Mouse (Mus musculus) heart, embryonic 13.5 days (tissue): ENCODE data around the gene Nwd2. TPM values are rescaled to one million over a fixed set of nuclear protein-coding genes. Genes with fewer than 3 reads are reported as not detected.

Experiments
- ATAC-seq: fragments of 200-750 bp; cut with Nextera tagmentation; 2 replicates; pipeline ENCODE4 v1.8.0; 2017; ENCODE audit warnings: moderate TSS enrichment; ENCODE audit not compliant: insufficient number of reproducible peaks, low FRiP score, low TSS enrichment; ENCODE audit errors: extremely low read depth
- H3K27ac ChIP-seq: fragments of 300-500 bp; sonication (generic); replicated peaks from 2 replicates; pipeline ENCODE4 v1.5.1; 2015; ENCODE audit warnings: moderate library complexity, mild to moderate bottlenecking, inconsistent platforms
- H3K27me3 ChIP-seq: fragments of 300-500 bp; sonication (generic); replicated peaks from 2 replicates; pipeline ENCODE4 v1.6.1; 2015; ENCODE audit warnings: mild to moderate bottlenecking, inconsistent platforms
- H3K36me3 ChIP-seq: fragments of 300-500 bp; sonication (generic); 2 replicates; pipeline ENCODE4 v1.6.1; 2015; ENCODE audit warnings: mild to moderate bottlenecking, inconsistent platforms
- H3K4me1 ChIP-seq: fragments of 300-500 bp; sonication (generic); 2 replicates; pipeline ENCODE4 v1.6.1; 2015; ENCODE audit warnings: inconsistent platforms
- H3K4me2 ChIP-seq: fragments of 300-500 bp; sonication (generic); 2 replicates; pipeline ENCODE4 v1.6.1; 2015; ENCODE audit warnings: inconsistent platforms, mild to moderate bottlenecking, moderate library complexity
- H3K4me3 ChIP-seq: fragments of 300-500 bp; sonication (generic); 2 replicates; pipeline ENCODE4 v1.5.1; 2015; ENCODE audit warnings: moderate library complexity, mild to moderate bottlenecking, inconsistent platforms
- H3K9ac ChIP-seq: fragments of 300-500 bp; sonication (generic); 2 replicates; pipeline ENCODE4 v1.6.1; 2015; ENCODE audit warnings: inconsistent platforms, mild to moderate bottlenecking, moderate library complexity
- H3K9me3 ChIP-seq: fragments of 300-500 bp; sonication (generic); 2 replicates; pipeline ENCODE4 v1.6.1; 2016; ENCODE audit warnings: inconsistent platforms
- WGBS: fragments of 180-500 bp; shearing (Covaris S2); methylation state at CpG from one replicate; pipeline ENCODE4 v1.1.7; 2015; ENCODE audit warnings: mixed read lengths; 5-methylcytosine and 5-hydroxymethylcytosine counted together
- polyA plus RNA-seq: library from polyadenylated mRNA; unstranded; fragments of >200 nt; fragmentation: Nextera tagmentation; extraction: Ambion mirVana; gene quantifications from 2 replicates; pipeline ENCODE4 v1.2.1, GENCODE M21; 2015

Nwd2 gene
- 0.05 and 0.06 TPM in 2 replicates for polyA plus RNA-seq

GRCm38 (mm10) chr5:63649070-63649532, at the start of gene Nwd2:
TSS of gene Nwd2 (plus strand) at chr5:63649102.
- peak within 1 kb of the TSS; percentile 87 for H3K4me2 ChIP-seq
- ATAC-seq, result no peak
- peak within 1 kb of the TSS; percentile 56 for H3K4me3 ChIP-seq
- no peaks in the 10 kb centered on the region for H3K36me3 ChIP-seq
- H3K27ac ChIP-seq, result no peak within 1 kb of the TSS
- peaks cover 16% of the 10 kb centered on the region for H3K4me1 ChIP-seq
- H3K9ac ChIP-seq, result peak within 1 kb of the TSS; percentile 58
- H3K9me3 ChIP-seq, result no peaks in the 10 kb centered on the region
- WGBS, result under 1% methylated on average over 29 of the region's 29 CpGs
- peaks cover 58% of the 10 kb centered on the region for H3K27me3 ChIP-seq

GRCm38 (mm10) chr5:63607447-63607846, 41.5 kb upstream of the Nwd2 start:
- no peak overlapping the region for H3K4me2 ChIP-seq
- no peak overlapping the region for H3K27ac ChIP-seq
- WGBS, result 60% methylated on average over 2 of the region's 2 CpGs
- no peaks in the 10 kb centered on the region for H3K27me3 ChIP-seq
- no peaks in the 10 kb centered on the region for H3K36me3 ChIP-seq
- no peaks in the 10 kb centered on the region for H3K9me3 ChIP-seq
- H3K9ac ChIP-seq, result no peak overlapping the region
- H3K4me3 ChIP-seq, result no peak overlapping the region
- no peak for ATAC-seq
- H3K4me1 ChIP-seq, result no peaks in the 10 kb centered on the region

DNA sequence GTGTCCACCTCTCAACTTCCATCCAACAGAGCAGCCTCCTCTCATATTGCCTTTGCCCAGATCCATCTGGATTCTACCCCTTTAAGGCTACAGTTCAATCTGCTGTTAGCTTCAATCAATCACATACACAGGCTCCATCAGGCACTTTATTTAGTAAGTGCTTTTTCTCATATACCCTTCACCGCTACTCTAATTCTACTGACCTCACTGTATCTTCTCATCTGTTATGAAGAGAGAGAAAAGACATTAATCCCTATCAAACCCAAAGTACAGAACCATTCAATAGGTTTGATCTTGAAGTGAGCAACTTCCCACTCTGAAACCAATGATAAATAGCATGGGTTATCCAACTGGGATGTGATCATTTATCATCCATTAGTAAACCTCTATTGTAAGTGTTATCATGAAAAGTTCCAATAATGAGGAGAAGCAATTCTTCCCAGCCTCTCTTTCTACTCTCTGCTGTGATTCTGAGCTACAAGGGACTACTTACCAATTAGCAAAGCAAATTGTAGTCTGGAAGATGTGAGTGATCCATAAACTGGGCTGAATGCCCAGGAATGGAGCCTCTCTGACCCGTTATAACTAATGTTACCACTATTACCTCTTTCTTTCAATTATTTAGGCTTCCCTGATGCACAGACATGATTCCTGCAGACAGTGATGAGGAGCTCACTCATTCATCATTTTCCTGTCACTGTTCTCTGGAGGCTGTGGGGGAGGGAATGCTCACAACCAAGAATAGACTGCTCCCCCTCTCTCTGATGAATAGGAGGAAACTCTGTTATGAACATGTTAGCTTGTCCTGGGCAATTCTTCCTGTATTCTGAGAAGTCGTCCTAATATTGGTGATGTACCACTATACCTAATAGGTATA, 31.9 kb upstream of the Nwd2 start:
- H3K4me2 ChIP-seq, result no peak overlapping the region
- H3K4me1 ChIP-seq, result no peaks in the 10 kb centered on the region
- H3K4me3 ChIP-seq, result no peak overlapping the region
- no peak for ATAC-seq
- no peak overlapping the region for H3K27ac ChIP-seq
- H3K27me3 ChIP-seq, result no peaks in the 10 kb centered on the region
- H3K36me3 ChIP-seq, result no peaks in the 10 kb centered on the region
- no peak overlapping the region for H3K9ac ChIP-seq
- no peaks in the 10 kb centered on the region for H3K9me3 ChIP-seq
- WGBS, result 60% methylated on average over 3 of the region's 3 CpGs

- WGBS, result 78% methylated on average over 3 of the region's 3 CpGs
Observed at GRCm38 (mm10) chr5:63624123-63624522, 24.8 kb upstream of the Nwd2 start.

GRCm38 (mm10) chr5:63627832-63628530, 20.9 kb upstream of the Nwd2 start:
- H3K27ac ChIP-seq, result no peak overlapping the region
- 83% methylated on average over 1 of the region's 1 CpGs for WGBS
- no peak overlapping the region for H3K4me3 ChIP-seq
- no peak overlapping the region for H3K4me2 ChIP-seq
- no peak overlapping the region for H3K9ac ChIP-seq
- no peaks in the 10 kb centered on the region for H3K4me1 ChIP-seq
- H3K27me3 ChIP-seq, result no peaks in the 10 kb centered on the region
- H3K36me3 ChIP-seq, result no peaks in the 10 kb centered on the region
- H3K9me3 ChIP-seq, result no peaks in the 10 kb centered on the region
- ATAC-seq, result no peak

More at GRCm38 (mm10) chr5:63624123-63624522, 24.8 kb upstream of the Nwd2 start:
- Histone ChIP-seq H3K9me3 (no peaks in the 10 kb centered on the region), H3K27me3 (no peaks in the 10 kb centered on the region), H3K4me3 (no peak overlapping the region), H3K36me3 (no peaks in the 10 kb centered on the region), H3K27ac (no peak overlapping the region), H3K4me2 (no peak overlapping the region), H3K9ac (no peak overlapping the region), H3K4me1 (no peaks in the 10 kb centered on the region)
- ATAC-seq, result no peak

DNA sequence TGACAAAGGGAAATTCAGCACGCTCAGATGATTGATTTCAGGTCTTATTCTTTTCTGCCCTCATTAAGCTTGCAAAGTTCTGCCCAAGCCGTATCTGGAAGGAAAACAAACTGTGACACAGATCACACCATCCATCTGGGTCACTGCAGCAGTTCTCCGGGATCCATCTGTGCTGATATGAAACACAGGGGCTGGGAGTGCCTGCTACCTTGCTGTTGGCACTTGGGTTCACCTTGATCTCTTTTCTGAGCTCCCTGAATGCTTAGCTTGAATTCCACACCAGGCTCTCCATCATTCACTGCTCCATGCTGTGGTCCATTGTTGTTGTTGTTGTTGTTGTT, 20.4 kb upstream of the Nwd2 start:
- H3K36me3 ChIP-seq, result no peaks in the 10 kb centered on the region
- 48% methylated on average over 3 of the region's 3 CpGs for WGBS

GRCm38 (mm10) chr5:63634636-63635035, 14.3 kb upstream of the Nwd2 start:
- H3K4me1 ChIP-seq, result no peaks in the 10 kb centered on the region
- no peak for ATAC-seq

More for the DNA sequence above, 20.4 kb upstream of the Nwd2 start:
- Histone ChIP-seq H3K27me3 (no peaks in the 10 kb centered on the region), H3K4me3 (no peak overlapping the region), H3K9me3 (no peaks in the 10 kb centered on the region), H3K9ac (no peak overlapping the region), H3K27ac (no peak overlapping the region), H3K4me1 (no peaks in the 10 kb centered on the region), H3K4me2 (no peak overlapping the region)
- no peak for ATAC-seq

DNA sequence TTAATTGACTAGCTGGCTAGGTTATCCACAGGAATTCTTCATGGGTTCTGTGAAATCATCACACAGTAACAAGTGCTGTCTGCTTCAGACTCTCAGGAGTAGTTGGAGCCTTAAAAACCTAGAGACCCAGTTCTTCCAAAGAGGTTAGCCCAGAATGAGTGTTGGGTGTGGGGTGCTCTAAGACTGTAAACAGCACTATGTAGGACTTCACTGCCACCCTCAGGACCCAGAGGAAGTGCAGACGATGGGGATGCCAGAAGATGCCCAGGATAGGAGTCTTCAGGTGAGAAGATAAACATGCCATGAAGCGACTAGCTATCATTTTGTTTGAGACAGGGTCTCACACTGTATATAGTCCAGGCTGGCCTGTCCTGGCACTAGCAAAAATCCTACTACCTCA, 715 bp upstream of the Nwd2 start:
- Histone ChIP-seq H3K27ac (no peak overlapping the region), H3K4me3 (no peak overlapping the region), H3K4me2 (no peak overlapping the region), H3K9ac (no peak overlapping the region), H3K36me3 (no peaks in the 10 kb centered on the region), H3K9me3 (no peaks in the 10 kb centered on the region), H3K4me1 (peaks cover 16% of the 10 kb centered on the region), H3K27me3 (peaks cover 58% of the 10 kb centered on the region)
- WGBS, result 21% methylated on average over 2 of the region's 2 CpGs
- ATAC-seq, result no peak

More at GRCm38 (mm10) chr5:63634636-63635035, 14.3 kb upstream of the Nwd2 start:
- H3K36me3 ChIP-seq, result no peaks in the 10 kb centered on the region
- H3K9me3 ChIP-seq, result no peaks in the 10 kb centered on the region
- no peak overlapping the region for H3K27ac ChIP-seq
- no peak overlapping the region for H3K4me3 ChIP-seq
- no peak overlapping the region for H3K9ac ChIP-seq
- H3K4me2 ChIP-seq, result no peak overlapping the region
- no peaks in the 10 kb centered on the region for H3K27me3 ChIP-seq
- 52% methylated on average over 2 of the region's 2 CpGs for WGBS

DNA sequence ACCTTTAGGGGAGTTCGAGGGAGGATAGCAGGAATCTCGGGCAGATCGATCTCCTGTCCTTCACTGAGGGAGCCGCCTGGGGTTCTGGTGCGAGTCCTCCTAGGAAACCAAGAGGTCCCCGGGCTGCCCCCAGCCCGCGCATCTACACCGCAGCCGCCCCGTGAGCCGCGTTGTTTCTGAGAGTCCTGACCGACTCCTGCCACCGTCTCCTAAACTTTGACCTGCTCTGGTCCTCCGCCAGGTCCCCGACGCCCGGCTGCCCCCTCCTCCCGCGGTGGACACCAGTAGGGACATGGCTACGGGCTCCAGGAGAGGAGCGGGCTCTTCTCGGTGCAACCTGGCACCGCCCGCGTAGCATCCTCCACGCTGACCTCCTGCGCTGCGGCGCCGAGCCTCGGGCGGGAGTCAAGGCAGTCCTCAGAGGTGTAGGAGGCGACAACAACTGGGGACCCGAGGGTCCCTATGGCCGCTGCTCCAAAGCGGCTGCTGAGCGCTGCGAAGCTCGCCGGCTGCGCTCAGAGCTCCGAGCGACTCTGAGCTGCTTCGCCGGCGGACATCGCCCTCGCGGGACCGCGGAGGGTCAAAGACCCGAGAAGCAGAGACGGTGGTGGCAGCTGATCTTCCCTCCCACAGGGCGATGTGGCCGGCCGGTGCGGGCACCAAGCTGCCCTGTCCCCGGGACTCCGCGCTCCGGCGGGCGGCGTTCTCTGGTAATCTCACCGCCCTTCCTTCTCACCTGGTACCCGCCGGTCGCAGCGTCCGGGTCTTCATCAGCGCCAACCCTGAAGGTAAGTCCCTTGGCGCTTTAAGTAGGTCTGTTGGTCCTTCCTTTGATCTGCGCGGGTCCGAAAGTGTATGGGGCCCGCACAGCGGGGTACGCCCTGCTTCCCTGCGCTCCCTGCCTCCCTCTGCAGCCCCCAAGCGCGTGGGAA, 897 bp downstream of the Nwd2 start:
- Histone ChIP-seq H3K27me3 (peaks cover 62% of the 10 kb centered on the region), H3K4me1 (peaks cover 16% of the 10 kb centered on the region)

DNA sequence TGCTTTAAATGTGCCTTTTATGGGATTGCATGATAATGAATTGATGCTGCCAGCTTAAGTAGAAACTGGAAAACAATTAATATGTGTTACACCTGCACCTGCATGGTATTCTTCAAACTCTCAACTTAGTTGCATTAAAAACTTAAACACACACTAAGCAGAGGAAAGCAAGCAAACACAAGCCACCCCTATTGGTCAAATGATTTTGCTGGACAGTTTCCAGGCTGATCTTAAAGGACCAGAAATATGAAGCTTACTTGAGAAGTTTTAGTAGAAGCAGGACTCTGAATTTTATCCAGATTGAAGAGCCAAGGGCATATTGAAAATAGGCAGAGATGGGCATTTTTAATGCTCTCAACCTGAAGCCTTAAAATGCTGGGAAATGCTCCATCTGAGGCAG, 2.9 kb downstream of the Nwd2 start:
- ATAC-seq, result no peak
- H3K36me3 ChIP-seq, result no peaks in the 10 kb centered on the region
- H3K9me3 ChIP-seq, result no peaks in the 10 kb centered on the region
- peaks cover 62% of the 10 kb centered on the region for H3K27me3 ChIP-seq
- H3K4me3 ChIP-seq, result no peak overlapping the region
- H3K4me2 ChIP-seq, result no peak overlapping the region
- peaks cover 16% of the 10 kb centered on the region for H3K4me1 ChIP-seq
- H3K9ac ChIP-seq, result no peak overlapping the region
- no peak overlapping the region for H3K27ac ChIP-seq

More for the DNA sequence above, 897 bp downstream of the Nwd2 start:
- no peak overlapping the region for H3K27ac ChIP-seq
- ATAC-seq, result no peak
- H3K9me3 ChIP-seq, result no peaks in the 10 kb centered on the region
- H3K9ac ChIP-seq, result peak overlapping the region; percentile 58
- peak overlapping the region; percentile 87 for H3K4me2 ChIP-seq
- no peaks in the 10 kb centered on the region for H3K36me3 ChIP-seq
- peak overlapping the region; percentile 56 for H3K4me3 ChIP-seq
- under 1% methylated on average over 83 of the region's 83 CpGs for WGBS

GRCm38 (mm10) chr5:63652705-63653104, 3.8 kb downstream of the Nwd2 start:
- no peak overlapping the region for H3K9ac ChIP-seq
- no peaks in the 10 kb centered on the region for H3K36me3 ChIP-seq
- 67% methylated on average over 2 of the region's 2 CpGs for WGBS
- ATAC-seq, result no peak
- no peak overlapping the region for H3K4me3 ChIP-seq
- H3K4me1 ChIP-seq, result peaks cover 16% of the 10 kb centered on the region
- no peaks in the 10 kb centered on the region for H3K9me3 ChIP-seq
- peaks cover 57% of the 10 kb centered on the region for H3K27me3 ChIP-seq
- H3K27ac ChIP-seq, result no peak overlapping the region
- H3K4me2 ChIP-seq, result no peak overlapping the region
